Mouse (Mus musculus) ES-E14 (cell line): ENCODE measurements around the gene Zfp36l1.

Experiments
- CHD2 ChIP-seq: IDR thresholded peaks from 2 replicates; pipeline ENCODE4 v1.6.1; 2014; ENCODE audit warnings: mild to moderate bottlenecking, low read depth, low read length, inconsistent platforms
- HCFC1 ChIP-seq: IDR thresholded peaks from 2 replicates; pipeline ENCODE4 v1.6.1; 2012; ENCODE audit warnings: low read length, inconsistent platforms, borderline replicate concordance; ENCODE audit not compliant: insufficient read depth
- MAFK ChIP-seq: IDR thresholded peaks from 2 replicates; pipeline ENCODE4 v1.6.1; 2014; ENCODE audit warnings: mild to moderate bottlenecking, low read depth, low read length, inconsistent platforms; ENCODE audit not compliant: insufficient read depth
- ZC3H11A ChIP-seq: IDR thresholded peaks from 2 replicates; pipeline ENCODE4 v1.6.1; 2012; ENCODE audit warnings: low read depth, mild to moderate bottlenecking, inconsistent platforms, low read length, borderline replicate concordance
- ZNF384 ChIP-seq: IDR thresholded peaks from 2 replicates; pipeline ENCODE4 v1.6.1; 2012; ENCODE audit warnings: low read depth, low read length, inconsistent platforms

DNA sequence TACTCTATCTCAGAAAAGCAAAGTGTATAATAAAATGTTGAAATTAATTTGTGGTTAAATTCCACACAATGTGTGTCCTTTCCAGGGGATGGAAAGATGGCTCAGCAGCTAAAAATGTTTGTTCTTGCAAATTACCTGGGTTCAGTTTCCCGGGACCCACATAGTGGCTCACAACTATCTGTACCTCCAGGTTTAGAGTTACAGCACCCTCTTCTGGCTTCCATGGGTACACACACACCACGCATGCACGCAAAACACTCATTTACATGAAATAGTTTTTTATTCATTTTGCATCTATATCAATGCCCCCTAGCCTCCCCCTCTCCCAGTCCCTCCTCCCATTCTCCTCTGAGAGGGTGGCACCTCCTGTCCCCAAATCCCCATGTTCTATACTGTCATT, 49.6 kb upstream of the Zfp36l1 start:
- TF ChIP-seq MAFK = no peak
- no peak for TF ChIP-seq HCFC1
- no peak for TF ChIP-seq CHD2
- TF ChIP-seq ZNF384 = no peak
- TF ChIP-seq ZC3H11A = no peak
